Mouse (Mus musculus): ENCODE data around the gene Blvra. TPM values are rescaled to one million over a fixed set of nuclear protein-coding genes. Genes with fewer than 3 reads are reported as not detected.

The Blvra gene
- 113 and 119 TPM in 2 replicates for polyA plus RNA-seq (2015; fragmentation: Nextera tagmentation; extraction: Ambion mirVana)

DNA sequence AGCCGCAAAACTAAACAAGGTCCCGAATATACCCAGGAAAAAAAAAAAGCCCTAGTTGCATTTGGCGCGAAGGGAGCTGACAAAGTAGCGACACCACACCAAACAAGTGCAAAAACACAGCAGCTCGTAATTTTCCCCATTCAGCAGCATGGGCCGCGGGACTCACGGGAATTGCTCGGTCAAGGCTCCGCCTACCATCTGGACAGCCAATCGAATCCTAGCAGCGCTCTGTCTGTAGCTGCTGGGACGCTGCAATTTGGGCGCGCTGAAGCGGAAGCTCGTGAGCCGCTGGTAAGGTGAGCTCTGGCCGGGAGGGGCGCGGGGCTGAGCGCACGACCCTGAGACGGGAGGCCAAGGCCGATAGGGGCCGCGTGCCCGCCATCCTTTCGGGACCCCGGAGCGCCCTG, at the start of gene Blvra:
Blvra (plus strand) TSS at position 231 of the 407 bp plus-strand sequence.

DNA sequence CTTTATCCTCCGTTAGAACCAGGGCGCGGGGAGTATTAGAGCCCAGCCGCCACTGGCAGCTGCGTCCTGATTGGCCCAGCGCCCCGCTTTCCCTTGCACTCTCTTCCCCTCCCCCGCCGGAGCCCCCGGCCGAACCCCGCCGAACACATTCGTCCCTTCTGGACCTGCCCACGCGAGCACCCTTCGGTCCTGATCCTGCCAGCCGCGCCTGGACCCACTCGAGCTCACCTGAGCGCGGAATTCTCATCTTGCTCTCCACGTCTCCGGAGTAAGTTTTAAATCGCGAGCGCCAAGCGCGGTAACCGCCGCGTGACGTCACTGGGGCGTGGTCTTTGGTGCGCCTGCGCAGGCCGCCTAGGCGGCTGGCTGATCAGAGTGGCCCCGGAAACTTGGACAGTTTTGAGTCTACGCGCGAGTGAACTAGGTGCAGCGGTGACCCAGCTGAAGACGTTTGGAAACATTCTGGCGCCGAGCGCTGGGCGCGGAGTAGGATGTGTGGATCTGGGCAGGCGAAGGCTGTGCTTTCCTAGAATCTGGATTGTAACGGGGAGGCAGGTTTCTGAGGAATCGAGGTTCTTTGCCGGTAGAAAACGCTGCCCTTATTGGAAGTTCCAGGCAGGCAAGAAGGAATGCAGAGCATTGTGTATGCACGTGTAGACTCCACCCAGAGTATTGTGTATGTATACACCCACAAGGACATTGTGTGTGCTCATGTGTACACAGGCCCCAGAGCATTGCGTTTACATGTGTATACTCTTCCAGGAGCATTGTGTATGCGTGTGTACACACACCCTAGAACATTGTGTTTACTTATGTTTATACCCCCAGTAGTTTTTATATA, 63.4 kb downstream of the Blvra start, which contains the start of gene Ncaph:
Ncaph (minus strand) TSS at position 334 of the 841 bp plus-strand sequence.

DNA sequence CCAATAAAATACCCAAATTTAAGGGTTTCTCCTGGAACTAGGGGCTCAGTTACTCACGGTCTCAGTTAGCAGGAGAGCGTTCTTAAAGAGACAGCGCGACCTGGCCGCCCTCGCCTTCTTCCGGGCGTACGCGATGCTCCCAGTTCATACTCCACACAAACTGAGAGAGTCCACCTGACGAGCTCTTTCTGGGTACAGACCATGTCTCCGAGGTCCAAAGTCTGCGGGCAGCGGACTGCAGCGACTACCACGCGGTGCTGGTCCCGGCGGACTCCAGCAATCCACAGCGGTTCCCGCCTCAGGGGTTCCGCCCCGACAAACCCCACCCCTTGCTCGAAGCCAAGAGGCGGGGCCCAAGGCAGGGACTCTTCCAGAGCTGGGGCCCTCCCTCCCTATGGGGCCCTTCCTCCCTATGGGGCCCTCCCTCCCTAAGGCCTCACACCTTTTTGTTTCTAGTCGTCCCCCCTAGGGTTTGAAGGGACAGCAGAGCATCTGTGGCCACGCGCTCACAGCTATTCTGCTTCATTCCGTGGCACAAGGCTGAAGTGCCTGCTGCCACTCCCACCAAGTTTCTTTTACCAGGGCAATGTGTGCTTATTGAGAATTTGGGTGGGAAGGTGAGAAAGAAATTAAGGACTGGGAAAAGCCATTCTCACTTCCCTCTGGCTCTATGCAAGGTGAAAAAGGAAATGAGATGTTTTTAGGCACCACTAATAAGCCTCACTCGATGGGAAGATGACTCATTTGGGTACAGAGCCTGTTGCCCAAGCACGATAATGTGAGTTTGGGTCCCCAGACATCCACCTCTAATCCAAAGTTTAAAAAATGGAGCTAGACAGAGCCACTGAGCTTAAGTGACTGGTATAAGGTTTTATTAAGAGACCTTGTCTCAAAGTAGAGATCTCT, 72.9 kb downstream of the Blvra start, which contains the start of gene Itpripl1:
Itpripl1 (minus strand) TSS at position 285 of the 906 bp plus-strand sequence.

Small RNA genes lying within 50 kb of the gene (microRNA-seq; reads per million reads assigned to microRNA genes)
- not detected for gene Gm24081

Other genes starting within 250 kb of the Blvra start
- 22.0 and 24.3 TPM in 2 replicates for gene Trpm7, start 194.4 kb upstream of the Blvra start, polyA plus RNA-seq (2015; fragmentation: Nextera tagmentation; extraction: Ambion mirVana)
- 65.0 and 73.5 TPM in 2 replicates for gene Sppl2a, start 137.4 kb upstream of the Blvra start, polyA plus RNA-seq (2015; fragmentation: Nextera tagmentation; extraction: Ambion mirVana)
- 5.7 and 6.8 TPM in 2 replicates for gene Ap4e1, start 61.9 kb upstream of the Blvra start, polyA plus RNA-seq (2015; fragmentation: Nextera tagmentation; extraction: Ambion mirVana)
- gene Ncaph, start 63.3 kb downstream of the Blvra start, polyA plus RNA-seq (2015; fragmentation: Nextera tagmentation; extraction: Ambion mirVana): 11.2 and 18.5 TPM in 2 replicates
- 28.4 TPM in 2 replicates for gene Itpripl1, start 72.8 kb downstream of the Blvra start, polyA plus RNA-seq (2015; fragmentation: Nextera tagmentation; extraction: Ambion mirVana)
- gene 1810024B03Rik, start 137.6 kb downstream of the Blvra start, polyA plus RNA-seq (2015; fragmentation: Nextera tagmentation; extraction: Ambion mirVana): 2.3 and 2.7 TPM in 2 replicates
- gene Snrnp200, start 137.7 kb downstream of the Blvra start, polyA plus RNA-seq (2015; fragmentation: Nextera tagmentation; extraction: Ambion mirVana): 18.9 and 19.8 TPM in 2 replicates
- gene Ciao1, start 177.2 kb downstream of the Blvra start, polyA plus RNA-seq (2015; fragmentation: Nextera tagmentation; extraction: Ambion mirVana): 36.1 and 42.2 TPM in 2 replicates
- 24.2 and 24.4 TPM in 2 replicates for gene Tmem127, start 177.2 kb downstream of the Blvra start, polyA plus RNA-seq (2015; fragmentation: Nextera tagmentation; extraction: Ambion mirVana)
- 37.0 and 38.7 TPM in 2 replicates for gene Stard7, start 199.6 kb downstream of the Blvra start, polyA plus RNA-seq (2015; fragmentation: Nextera tagmentation; extraction: Ambion mirVana)

All from urinary bladder, postnatal 0 days (tissue).